Mouse (Mus musculus) heart, embryonic 14.5 days (tissue): ENCODE results near the gene Lhpp. TPM values are rescaled to one million over a fixed set of nuclear protein-coding genes. Genes with fewer than 3 reads are reported as not detected.
A peak's percentile ranks its signal among the peaks of the same experiment; 100 is the strongest.

Source experiments
- ATAC-seq: fragments of 200-750 bp; cut with Nextera tagmentation; 2 replicates; pipeline ENCODE4 v1.8.0; 2017; ENCODE audit warnings: low read depth, moderate TSS enrichment; ENCODE audit not compliant: insufficient number of reproducible peaks, insufficient read depth, low FRiP score
- H3K27ac ChIP-seq, 2 experiments: fragments of 200-500 bp in 1 of 2; fragments of 300-500 bp in 1 of 2; sonication (generic) in 1 of 2; replicated peaks in 1 of 2; 2 replicates each; pipeline ENCODE4 v1.5.1; 2012 to 2014; ENCODE audit warnings: low read depth in 2 of 2, low read length in 2 of 2, control low read depth in 1 of 2, mild to moderate bottlenecking in 1 of 2, mixed read lengths in 1 of 2; ENCODE audit not compliant: control insufficient read depth in 1 of 2, insufficient read depth in 1 of 2
- H3K27me3 ChIP-seq: fragments of 300-500 bp; sonication (generic); 2 replicates; pipeline ENCODE4 v1.6.1; 2014; ENCODE audit warnings: mild to moderate bottlenecking, low read length, control low read depth; ENCODE audit not compliant: control insufficient read depth, insufficient read depth
- H3K36me3 ChIP-seq: fragments of 300-500 bp; sonication (generic); 2 replicates; pipeline ENCODE4 v1.6.1; 2014; ENCODE audit warnings: mild to moderate bottlenecking, control low read depth, low read length, mixed read lengths; ENCODE audit not compliant: control insufficient read depth, insufficient read depth
- H3K4me1 ChIP-seq, 2 experiments: fragments of 200-500 bp in 1 of 2; fragments of 300-500 bp in 1 of 2; sonication (generic) in 1 of 2; 2 replicates each; pipeline ENCODE4 v1.6.1; 2012 to 2014; ENCODE audit warnings: low read length in 2 of 2, control low read depth in 1 of 2, mixed read lengths in 1 of 2; ENCODE audit not compliant: control insufficient read depth in 2 of 2, insufficient read depth in 2 of 2
- H3K4me2 ChIP-seq: fragments of 300-500 bp; sonication (generic); 2 replicates; pipeline ENCODE4 v1.6.1; 2014; ENCODE audit warnings: mild to moderate bottlenecking, low read length
- H3K4me3 ChIP-seq, 2 experiments: fragments of 200-500 bp in 1 of 2; fragments of 300-500 bp in 1 of 2; sonication (generic) in 1 of 2; 2 replicates each; pipeline ENCODE4 v1.5.1; 2012 to 2014; ENCODE audit warnings: low read length in 2 of 2, mild to moderate bottlenecking in 2 of 2, control low read depth in 1 of 2, low read depth in 1 of 2, moderate library complexity in 1 of 2; ENCODE audit not compliant: control insufficient read depth in 1 of 2, insufficient read depth in 1 of 2
- H3K9ac ChIP-seq: fragments of 300-500 bp; sonication (generic); 2 replicates; pipeline ENCODE4 v1.6.1; 2014; ENCODE audit warnings: mild to moderate bottlenecking, low read length
- H3K9me3 ChIP-seq: fragments of 300-500 bp; sonication (generic); 2 replicates; pipeline ENCODE4 v1.6.1; 2016; ENCODE audit warnings: low read length, control low read depth; ENCODE audit not compliant: control insufficient read depth
- WGBS: fragments of 180-500 bp; shearing (Covaris S2); extraction: QIAGEN DNeasy Blood & Tissue Kit; methylation state at CpG from one replicate; pipeline ENCODE4 v1.1.7; 2014; 5-methylcytosine and 5-hydroxymethylcytosine counted together
- polyA plus RNA-seq: library from polyadenylated mRNA; unstranded; fragments of >200 nt; fragmentation: Nextera tagmentation; extraction: Ambion mirVana; gene quantifications from 2 replicates; pipeline ENCODE4 v1.2.1, GENCODE M21; 2014

Gene Lhpp
- polyA plus RNA-seq, 1 experiment from 2014 or later: 35.0 TPM

GRCm38 (mm10) chr7:132730510-132730909, 120.1 kb downstream of the Lhpp start:
- Histone ChIP-seq H3K36me3 (0 out of 2 replicates have a peak, but pooled peaks cover 12% of the 10 kb centered on the region), H3K9ac (no peak overlapping the region), H3K9me3 (no peaks in the 10 kb centered on the region), H3K27me3 (no peaks in the 10 kb centered on the region), H3K4me3 (no peak overlapping the region), H3K27ac (no peak overlapping the region), H3K4me1 (peaks cover 11 to 24% of the 10 kb centered on the region in 2 experiments), H3K4me2 (no peak overlapping the region)
- ATAC-seq: no peak
- WGBS: 85% methylated on average over 7 of the region's 7 CpGs

GRCm38 (mm10) chr7:132731558-132731957, 121.1 kb downstream of the Lhpp start:
- H3K36me3 ChIP-seq: 0 out of 2 replicates have a peak, but pooled peaks cover 12% of the 10 kb centered on the region
- H3K9ac ChIP-seq: no peak overlapping the region
- peaks cover 18 to 31% of the 10 kb centered on the region in 2 experiments for H3K4me1 ChIP-seq
- no peak overlapping the region for H3K4me2 ChIP-seq
- no peak for ATAC-seq
- H3K27ac ChIP-seq: no peak overlapping the region
- H3K9me3 ChIP-seq: no peaks in the 10 kb centered on the region
- H3K4me3 ChIP-seq: no peak overlapping the region
- WGBS: 80% methylated on average over 6 of the region's 6 CpGs
- H3K27me3 ChIP-seq: no peaks in the 10 kb centered on the region

- Histone ChIP-seq H3K36me3 (0 out of 2 replicates have a peak, but pooled peaks cover 12% of the 10 kb centered on the region), H3K27me3 (no peaks in the 10 kb centered on the region), H3K9ac (no peak overlapping the region), H3K4me2 (no peak overlapping the region), H3K4me3 (no peak overlapping the region), H3K4me1 (peaks cover 21 to 34% of the 10 kb centered on the region in 2 experiments), H3K9me3 (no peaks in the 10 kb centered on the region), H3K27ac (no peak overlapping the region)
- WGBS: 83% methylated on average over 6 of the region's 6 CpGs
- ATAC-seq: no peak
Observed at GRCm38 (mm10) chr7:132732136-132732789, 121.8 kb downstream of the Lhpp start.

- Histone ChIP-seq H3K27me3 (no peaks in the 10 kb centered on the region), H3K4me1 (peaks cover 23 to 39% of the 10 kb centered on the region in 2 experiments), H3K36me3 (0 out of 2 replicates have a peak, but pooled peaks cover 9% of the 10 kb centered on the region), H3K9ac (no peak overlapping the region), H3K4me3 (no peak overlapping the region), H3K27ac (no peak overlapping the region), H3K4me2 (no peak overlapping the region), H3K9me3 (no peaks in the 10 kb centered on the region)
- 73% methylated on average over 6 of the region's 6 CpGs for WGBS
- ATAC-seq: no peak
Observed at GRCm38 (mm10) chr7:132733521-132733920, 123.1 kb downstream of the Lhpp start.

GRCm38 (mm10) chr7:132734222-132734621, 123.8 kb downstream of the Lhpp start:
- ATAC-seq: no peak
- Histone ChIP-seq H3K27ac (no peak overlapping the region), H3K4me1 (peaks cover 18 to 37% of the 10 kb centered on the region in 2 experiments), H3K9ac (no peak overlapping the region), H3K4me3 (no peak overlapping the region), H3K27me3 (no peaks in the 10 kb centered on the region), H3K9me3 (no peaks in the 10 kb centered on the region), H3K4me2 (no peak overlapping the region), H3K36me3 (0 out of 2 replicates have a peak, but pooled peaks cover 9% of the 10 kb centered on the region)
- 91% methylated on average over 9 of the region's 9 CpGs for WGBS

- Histone ChIP-seq H3K9me3 (no peaks in the 10 kb centered on the region), H3K4me1 (peaks cover 21 to 42% of the 10 kb centered on the region in 2 experiments), H3K27ac (peak overlapping the region in 1 of 2 experiments; percentile 68; a peak in 2 of 4 replicates), H3K27me3 (no peaks in the 10 kb centered on the region), H3K9ac (no peak overlapping the region), H3K4me3 (no peak overlapping the region), H3K36me3 (0 out of 2 replicates have a peak, but pooled peaks cover 9% of the 10 kb centered on the region), H3K4me2 (no peak overlapping the region)
- WGBS: 39% methylated on average over 5 of the region's 5 CpGs
- ATAC-seq: peak; percentile 24; the same call in 1 of the 2 replicates
Observed at GRCm38 (mm10) chr7:132735145-132735544, 124.7 kb downstream of the Lhpp start.

GRCm38 (mm10) chr7:132736099-132736862, 125.8 kb downstream of the Lhpp start:
- ATAC-seq: peak; percentile 16; the same call in 1 of the 2 replicates
- 0 out of 2 replicates have a peak, but pooled peaks cover 9% of the 10 kb centered on the region for H3K36me3 ChIP-seq
- peak overlapping the region; percentile 45; the same call in 1 of the 2 replicates for H3K9ac ChIP-seq
- peak overlapping the region; percentile 66 to 68 for H3K27ac ChIP-seq
- no peaks in the 10 kb centered on the region for H3K27me3 ChIP-seq
- WGBS: 51% methylated on average over 17 of the region's 17 CpGs
- peaks cover 21 to 45% of the 10 kb centered on the region in 2 experiments for H3K4me1 ChIP-seq
- no peak overlapping the region for H3K4me2 ChIP-seq
- H3K9me3 ChIP-seq: no peaks in the 10 kb centered on the region
- no peak overlapping the region for H3K4me3 ChIP-seq
